Mouse (Mus musculus) forebrain, embryonic 10.5 days (tissue): Measurements from ENCODE around the gene Syf2. TPM values are rescaled to one million over a fixed set of nuclear protein-coding genes. Genes with fewer than 3 reads are reported as not detected.

Experiments used
- DNase-seq: peaks from one replicate; pipeline ENCODE4 v3.0.0-alpha.2; 2017; ENCODE audit warnings: low spot score; ENCODE audit errors: extremely low spot score
- H3K27ac ChIP-seq: fragments of 300-500 bp; sonication (generic); 2 replicates; pipeline ENCODE4 v1.5.1; 2016; ENCODE audit warnings: mild to moderate bottlenecking
- H3K27me3 ChIP-seq: fragments of 300-500 bp; sonication (generic); 2 replicates; pipeline ENCODE4 v1.6.1; 2016; ENCODE audit warnings: mild to moderate bottlenecking; ENCODE audit not compliant: poor library complexity, severe bottlenecking
- H3K36me3 ChIP-seq: fragments of 300-500 bp; sonication (generic); replicated peaks from 2 replicates; pipeline ENCODE4 v1.6.1; 2016; ENCODE audit warnings: mild to moderate bottlenecking, moderate library complexity
- H3K4me1 ChIP-seq: fragments of 300-500 bp; sonication (generic); 2 replicates; pipeline ENCODE4 v1.6.1; 2016
- H3K4me3 ChIP-seq: fragments of 300-500 bp; sonication (generic); 2 replicates; pipeline ENCODE4 v1.5.1; 2016; ENCODE audit warnings: mild to moderate bottlenecking, moderate library complexity
- H3K9me3 ChIP-seq: fragments of 300-500 bp; sonication (generic); 2 replicates; pipeline ENCODE4 v1.6.1; 2016; ENCODE audit warnings: mild to moderate bottlenecking, moderate library complexity
- WGBS: fragments of 180-500 bp; shearing (Covaris S2); methylation state at CpG from one replicate; pipeline ENCODE4 v1.1.7; 2016; 5-methylcytosine and 5-hydroxymethylcytosine counted together
- polyA plus RNA-seq: library from polyadenylated mRNA; unstranded; fragments of >200 nt; fragmentation: Nextera tagmentation; extraction: Ambion mirVana; gene quantifications from 2 replicates; pipeline ENCODE4 v1.2.1, GENCODE M21; 2016

Syf2 gene
- polyA plus RNA-seq, 1 experiment from 2014 or later = 65.9 TPM

GRCm38 (mm10) chr4:134927815-134928463, 2.8 kb upstream of the Syf2 start:
- Histone ChIP-seq H3K27me3 (no peaks in the 10 kb centered on the region), H3K4me3 (no peak overlapping the region), H3K27ac (no peak overlapping the region), H3K36me3 (peaks cover 54% of the 10 kb centered on the region), H3K9me3 (no peaks in the 10 kb centered on the region), H3K4me1 (peaks cover 46% of the 10 kb centered on the region)
- no peak for DNase-seq
- WGBS = 77% methylated on average over 5 of the region's 5 CpGs

GRCm38 (mm10) chr4:134928464-134928836, 2.2 kb upstream of the Syf2 start:
- WGBS = 82% methylated on average over 1 of the region's 1 CpGs
- Histone ChIP-seq H3K27ac (no peak overlapping the region), H3K4me1 (peaks cover 44% of the 10 kb centered on the region), H3K36me3 (peaks cover 59% of the 10 kb centered on the region), H3K27me3 (no peaks in the 10 kb centered on the region), H3K4me3 (no peak overlapping the region), H3K9me3 (no peaks in the 10 kb centered on the region)
- DNase-seq = no peak

GRCm38 (mm10) chr4:134929536-134929935, 1.2 kb upstream of the Syf2 start:
- H3K36me3 ChIP-seq = peaks cover 65% of the 10 kb centered on the region
- DNase-seq = no peak
- 91% methylated on average over 4 of the region's 4 CpGs for WGBS

GRCm38 (mm10) chr4:134930190-134930589, 508 bp upstream of the Syf2 start:
- Histone ChIP-seq H3K9me3 (no peaks in the 10 kb centered on the region), H3K4me3 (peak overlapping the region; percentile 100), H3K27ac (no peak overlapping the region), H3K4me1 (peaks cover 34% of the 10 kb centered on the region), H3K27me3 (no peaks in the 10 kb centered on the region), H3K36me3 (peaks cover 65% of the 10 kb centered on the region)
- no peak for DNase-seq
- WGBS = 31% methylated on average over 9 of the region's 9 CpGs

More at GRCm38 (mm10) chr4:134929536-134929935, 1.2 kb upstream of the Syf2 start:
- H3K4me1 ChIP-seq = peaks cover 41% of the 10 kb centered on the region
- H3K4me3 ChIP-seq = no peak overlapping the region
- H3K27ac ChIP-seq = no peak overlapping the region
- H3K9me3 ChIP-seq = no peaks in the 10 kb centered on the region
- H3K27me3 ChIP-seq = no peaks in the 10 kb centered on the region

- no peak for DNase-seq
- Histone ChIP-seq H3K4me1 (peaks cover 6% of the 10 kb centered on the region), H3K27me3 (peaks cover 6% of the 10 kb centered on the region; the same call in 1 of the 2 replicates), H3K9me3 (no peaks in the 10 kb centered on the region), H3K4me3 (no peak overlapping the region), H3K36me3 (peaks cover 53% of the 10 kb centered on the region), H3K27ac (no peak overlapping the region)
- 88% methylated on average over 17 of the region's 17 CpGs for WGBS
These were observed 6.8 kb downstream of the Syf2 start for GRCm38 (mm10) chr4:134937240-134938176.

GRCm38 (mm10) chr4:134939900-134940299, 9.2 kb downstream of the Syf2 start:
- Histone ChIP-seq H3K27ac (no peak overlapping the region), H3K9me3 (no peaks in the 10 kb centered on the region), H3K27me3 (peaks cover 19% of the 10 kb centered on the region), H3K4me3 (no peak overlapping the region), H3K4me1 (peaks cover 6% of the 10 kb centered on the region), H3K36me3 (peaks cover 30% of the 10 kb centered on the region)
- no peak for DNase-seq
- 65% methylated on average over 9 of the region's 9 CpGs for WGBS

- Histone ChIP-seq H3K4me3 (no peak overlapping the region), H3K27me3 (peaks cover 30% of the 10 kb centered on the region), H3K9me3 (no peaks in the 10 kb centered on the region), H3K27ac (no peak overlapping the region), H3K36me3 (no peaks in the 10 kb centered on the region), H3K4me1 (peaks cover 11% of the 10 kb centered on the region)
- no peak for DNase-seq
- 62% methylated on average over 27 of the region's 27 CpGs for WGBS
These were observed 13.2 kb downstream of the Syf2 start for GRCm38 (mm10) chr4:134943758-134944538.

GRCm38 (mm10) chr4:134946024-134946744, 15.5 kb downstream of the Syf2 start:
- Histone ChIP-seq H3K9me3 (no peaks in the 10 kb centered on the region), H3K36me3 (no peaks in the 10 kb centered on the region), H3K4me1 (peaks cover 11% of the 10 kb centered on the region), H3K4me3 (peak overlapping the region; percentile 36), H3K27ac (no peak overlapping the region), H3K27me3 (peaks cover 29% of the 10 kb centered on the region)
- peak; percentile 76 for DNase-seq
- 24% methylated on average over 17 of the region's 17 CpGs for WGBS

GRCm38 (mm10) chr4:134950518-134951091, 19.9 kb downstream of the Syf2 start:
- DNase-seq = no peak
- H3K36me3 ChIP-seq = no peaks in the 10 kb centered on the region
- H3K27ac ChIP-seq = peak overlapping the region; percentile 51
- H3K27me3 ChIP-seq = peaks cover 25% of the 10 kb centered on the region
- peaks cover 22% of the 10 kb centered on the region for H3K4me1 ChIP-seq
- no peaks in the 10 kb centered on the region for H3K9me3 ChIP-seq
- H3K4me3 ChIP-seq = no peak overlapping the region
- WGBS = 45% methylated on average over 11 of the region's 11 CpGs

GRCm38 (mm10) chr4:134954461-134954860, 23.8 kb downstream of the Syf2 start:
- WGBS = 33% methylated on average over 15 of the region's 15 CpGs
- no peaks in the 10 kb centered on the region for H3K9me3 ChIP-seq
- H3K27me3 ChIP-seq = peaks cover 42% of the 10 kb centered on the region
- no peak for DNase-seq
- peaks cover 18% of the 10 kb centered on the region for H3K4me1 ChIP-seq
- no peak overlapping the region for H3K4me3 ChIP-seq
- H3K27ac ChIP-seq = no peak overlapping the region
- H3K36me3 ChIP-seq = no peaks in the 10 kb centered on the region

- WGBS = 91% methylated on average over 2 of the region's 2 CpGs
- Histone ChIP-seq H3K36me3 (no peaks in the 10 kb centered on the region), H3K4me1 (peaks cover 18% of the 10 kb centered on the region)
These were observed 24.5 kb downstream of the Syf2 start for GRCm38 (mm10) chr4:134955196-134955595.

GRCm38 (mm10) chr4:134955845-134956244, 25.1 kb downstream of the Syf2 start:
- Histone ChIP-seq H3K4me3 (no peak overlapping the region), H3K9me3 (no peaks in the 10 kb centered on the region), H3K4me1 (peaks cover 11% of the 10 kb centered on the region; the same call in 1 of the 2 replicates), H3K36me3 (no peaks in the 10 kb centered on the region), H3K27ac (no peak overlapping the region), H3K27me3 (peaks cover 42% of the 10 kb centered on the region)
- DNase-seq = no peak
- 92% methylated on average over 3 of the region's 3 CpGs for WGBS

More at GRCm38 (mm10) chr4:134955196-134955595, 24.5 kb downstream of the Syf2 start:
- no peak for DNase-seq
- Histone ChIP-seq H3K27me3 (peaks cover 42% of the 10 kb centered on the region), H3K9me3 (no peaks in the 10 kb centered on the region), H3K27ac (no peak overlapping the region), H3K4me3 (no peak overlapping the region)
